Mouse (Mus musculus): ENCODE results near the gene Rtp1.
A peak's percentile ranks its signal among the peaks of the same experiment; 100 is the strongest.

Gene Rtp1

DNA sequence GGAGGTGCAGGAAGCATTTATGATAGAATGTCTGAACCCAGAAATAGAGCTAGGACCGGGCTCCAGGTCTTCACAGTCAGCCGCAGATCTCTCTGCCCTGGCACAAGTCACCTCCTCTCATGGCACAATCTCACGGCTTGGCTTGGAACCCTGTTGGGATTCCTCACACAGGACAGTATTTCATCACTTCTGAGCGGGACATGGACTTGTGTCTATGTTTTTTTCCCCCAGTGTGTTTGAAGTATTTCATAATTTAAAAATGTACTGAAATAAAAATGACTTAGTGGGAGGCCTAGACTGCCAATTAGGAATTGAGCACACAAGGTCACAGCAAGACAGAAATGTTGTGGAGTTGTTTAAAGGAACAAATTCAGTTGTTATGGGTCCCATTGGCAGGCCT is 15.3 kb downstream of the Rtp1 start:
- Histone ChIP-seq H3K27me3 (ENCODE audit: insufficient read depth, low read length) (no peaks in the 10 kb centered on the region), H3K4me1 (replicated peaks; ENCODE audit: low read depth, low read length) (no peaks in the 10 kb centered on the region), H3K9me3 (ENCODE audit: low read length) (peaks cover 21% of the 10 kb centered on the region), H3K36me3 (ENCODE audit: insufficient read depth, low read length) (peaks cover 3% of the 10 kb centered on the region; the same call in 1 of the 2 replicates), H3K4me3 (replicated peaks; ENCODE audit: low read length) (no peak overlapping the region)
- no peak for TF ChIP-seq CTCF (conservative IDR thresholded peaks at IDR 0.05; ENCODE audit: low read length)
- TF ChIP-seq POU5F1 (IDR thresholded peaks at IDR 0.05; ENCODE audit: borderline replicate concordance, low read length) = no peak
- TF ChIP-seq NANOG (IDR thresholded peaks at IDR 0.05; ENCODE audit: borderline replicate concordance, low read length) = no peak

DNA sequence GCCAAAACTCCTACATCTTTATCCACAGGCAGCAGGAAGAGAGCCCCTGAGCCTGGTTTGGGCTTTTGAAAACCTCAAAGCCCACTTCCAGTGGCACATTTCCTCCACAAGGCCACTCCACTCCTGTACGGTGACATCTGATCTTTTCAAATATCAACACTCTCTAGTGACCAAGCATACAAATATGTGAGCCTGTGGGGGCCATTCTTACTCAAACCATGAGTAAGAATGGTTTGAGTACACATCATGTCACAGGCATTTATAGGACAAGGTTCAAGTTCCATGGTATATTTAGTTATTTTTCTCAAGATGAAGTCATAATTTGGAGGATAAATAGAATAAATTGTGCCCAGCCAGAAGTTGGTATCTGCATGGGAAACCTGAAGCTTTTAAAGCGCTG is 21.0 kb downstream of the Rtp1 start:
- H3K4me1 ChIP-seq (replicated peaks; ENCODE audit: low read depth, low read length) = no peaks in the 10 kb centered on the region
- no peak overlapping the region for H3K4me3 ChIP-seq (replicated peaks; ENCODE audit: low read length)

DNA sequence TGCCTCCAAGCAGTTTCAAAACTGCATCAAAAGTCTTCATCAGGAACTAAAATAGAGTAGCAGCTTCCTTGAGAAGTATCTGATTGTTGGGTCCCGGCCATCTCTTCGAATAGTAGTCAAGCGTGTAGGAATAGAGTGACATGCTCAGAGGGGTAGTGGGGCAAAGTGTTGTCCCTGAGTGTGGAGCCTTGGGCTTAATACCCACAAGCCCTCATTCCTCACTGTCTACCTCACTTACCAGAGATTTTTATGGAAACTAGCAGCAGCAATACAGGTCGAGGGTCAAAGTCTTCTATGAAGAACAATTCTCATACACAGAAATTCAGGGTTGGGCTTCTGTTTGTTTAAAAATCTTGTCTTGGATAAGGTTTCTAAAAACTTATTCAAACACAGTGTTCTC is 21.9 kb downstream of the Rtp1 start:
- Histone ChIP-seq H3K4me3 (replicated peaks; ENCODE audit: low read length) (no peak overlapping the region), H3K27me3 (ENCODE audit: insufficient read depth, low read length) (peaks cover 4% of the 10 kb centered on the region; the same call in 1 of the 2 replicates), H3K9me3 (ENCODE audit: low read length) (no peaks in the 10 kb centered on the region), H3K4me1 (replicated peaks; ENCODE audit: low read depth, low read length) (no peaks in the 10 kb centered on the region), H3K36me3 (ENCODE audit: insufficient read depth, low read length) (no peaks in the 10 kb centered on the region)
- TF ChIP-seq POU5F1 (IDR thresholded peaks at IDR 0.05; ENCODE audit: borderline replicate concordance, low read length) = no peak
- TF ChIP-seq CTCF (conservative IDR thresholded peaks at IDR 0.05; ENCODE audit: low read length) = no peak
- TF ChIP-seq NANOG (IDR thresholded peaks at IDR 0.05; ENCODE audit: borderline replicate concordance, low read length) = no peak

More for the DNA sequence above, 21.0 kb downstream of the Rtp1 start:
- Histone ChIP-seq H3K36me3 (ENCODE audit: insufficient read depth, low read length) (no peaks in the 10 kb centered on the region), H3K27me3 (ENCODE audit: insufficient read depth, low read length) (peaks cover 4% of the 10 kb centered on the region; the same call in 1 of the 2 replicates), H3K9me3 (ENCODE audit: low read length) (no peaks in the 10 kb centered on the region)
- TF ChIP-seq CTCF (conservative IDR thresholded peaks at IDR 0.05; ENCODE audit: low read length) (no peak), POU5F1 (IDR thresholded peaks at IDR 0.05; ENCODE audit: borderline replicate concordance, low read length) (no peak), NANOG (IDR thresholded peaks at IDR 0.05; ENCODE audit: borderline replicate concordance, low read length) (no peak)

DNA sequence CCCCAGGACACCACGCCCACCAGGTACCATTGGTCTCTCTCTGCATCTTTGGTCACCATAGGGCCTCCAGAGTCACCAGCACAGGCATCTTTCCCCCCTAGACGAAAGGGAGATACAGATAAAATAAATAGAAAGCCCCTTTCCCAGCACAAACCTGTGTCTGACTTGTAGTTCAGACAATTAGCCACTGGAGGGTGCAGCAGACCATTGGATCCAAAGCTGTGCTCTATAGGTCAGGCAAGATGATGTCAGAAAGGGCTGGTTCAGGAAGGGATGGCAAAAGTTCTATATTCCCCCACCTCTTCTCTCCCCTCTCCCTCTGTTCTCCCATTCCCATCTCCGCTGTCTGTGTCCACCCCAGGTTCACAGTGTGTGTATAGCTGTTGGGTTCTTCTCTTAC is 23.5 kb downstream of the Rtp1 start:
- Histone ChIP-seq H3K4me3 (replicated peaks; ENCODE audit: low read length) (no peak overlapping the region), H3K27me3 (ENCODE audit: insufficient read depth, low read length) (peaks cover 4% of the 10 kb centered on the region; the same call in 1 of the 2 replicates), H3K4me1 (replicated peaks; ENCODE audit: low read depth, low read length) (no peaks in the 10 kb centered on the region), H3K36me3 (ENCODE audit: insufficient read depth, low read length) (no peaks in the 10 kb centered on the region), H3K9me3 (ENCODE audit: low read length) (no peaks in the 10 kb centered on the region)
- TF ChIP-seq CTCF (conservative IDR thresholded peaks at IDR 0.05; ENCODE audit: low read length) (peak; percentile 71), POU5F1 (IDR thresholded peaks at IDR 0.05; ENCODE audit: borderline replicate concordance, low read length) (no peak)

DNA sequence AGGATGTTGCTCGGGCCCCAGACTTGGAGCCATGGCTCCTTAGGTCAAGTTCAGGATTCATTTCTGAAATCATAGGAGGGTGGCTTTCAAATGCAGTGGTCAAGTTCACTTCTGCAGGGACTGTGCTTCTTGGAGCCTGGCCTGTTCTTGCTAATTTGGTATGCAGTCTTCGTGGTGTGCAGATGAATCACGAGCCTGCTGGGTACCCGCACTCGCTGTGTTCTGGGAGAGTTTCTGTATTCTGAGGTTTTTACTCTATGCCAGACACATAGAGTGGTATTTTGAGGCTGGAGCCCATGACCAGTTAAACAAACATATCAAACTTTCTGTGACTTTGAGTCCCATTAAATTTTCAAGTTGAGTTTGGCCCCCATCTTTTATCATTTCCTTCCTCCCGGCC is 25.4 kb downstream of the Rtp1 start:
- no peaks in the 10 kb centered on the region for H3K36me3 ChIP-seq (ENCODE audit: insufficient read depth, low read length)

DNA sequence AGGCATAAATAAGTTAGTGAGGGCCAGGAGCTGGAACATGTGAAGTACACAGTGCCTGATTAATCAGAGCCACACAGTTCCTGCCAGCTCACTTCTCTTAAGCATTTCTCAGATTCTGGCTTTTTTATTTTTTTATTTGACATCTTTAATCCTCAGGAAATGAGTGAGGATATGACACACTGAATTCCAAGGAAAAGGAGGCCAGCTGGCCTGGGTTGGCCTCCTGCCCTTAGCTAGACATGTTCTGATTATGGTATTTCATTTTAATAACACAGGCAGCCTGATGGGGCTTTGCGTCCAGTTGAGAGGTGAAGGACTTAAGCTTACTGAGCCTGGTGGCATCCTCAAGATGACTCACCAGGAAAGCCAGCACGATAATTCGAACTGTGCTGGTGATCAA is 27.6 kb downstream of the Rtp1 start:
- H3K27me3 ChIP-seq (ENCODE audit: insufficient read depth, low read length) = peaks cover 8% of the 10 kb centered on the region; the same call in 1 of the 2 replicates
- no peaks in the 10 kb centered on the region for H3K9me3 ChIP-seq (ENCODE audit: low read length)
- no peak overlapping the region for H3K4me3 ChIP-seq (replicated peaks; ENCODE audit: low read length)
- H3K36me3 ChIP-seq (ENCODE audit: insufficient read depth, low read length) = no peaks in the 10 kb centered on the region
- TF ChIP-seq POU5F1 (IDR thresholded peaks at IDR 0.05; ENCODE audit: borderline replicate concordance, low read length) (no peak), CTCF (conservative IDR thresholded peaks at IDR 0.05; ENCODE audit: low read length) (no peak), NANOG (IDR thresholded peaks at IDR 0.05; ENCODE audit: borderline replicate concordance, low read length) (no peak)
- peaks cover 12% of the 10 kb centered on the region for H3K4me1 ChIP-seq (replicated peaks; ENCODE audit: low read depth, low read length)

More for the DNA sequence above, 25.4 kb downstream of the Rtp1 start:
- TF ChIP-seq POU5F1 (IDR thresholded peaks at IDR 0.05; ENCODE audit: borderline replicate concordance, low read length) = no peak
- no peak for TF ChIP-seq CTCF (conservative IDR thresholded peaks at IDR 0.05; ENCODE audit: low read length)
- TF ChIP-seq NANOG (IDR thresholded peaks at IDR 0.05; ENCODE audit: borderline replicate concordance, low read length) = no peak
- Histone ChIP-seq H3K4me1 (replicated peaks; ENCODE audit: low read depth, low read length) (peaks cover 12% of the 10 kb centered on the region), H3K9me3 (ENCODE audit: low read length) (no peaks in the 10 kb centered on the region), H3K27me3 (ENCODE audit: insufficient read depth, low read length) (peaks cover 8% of the 10 kb centered on the region; the same call in 1 of the 2 replicates), H3K4me3 (replicated peaks; ENCODE audit: low read length) (no peak overlapping the region)

DNA sequence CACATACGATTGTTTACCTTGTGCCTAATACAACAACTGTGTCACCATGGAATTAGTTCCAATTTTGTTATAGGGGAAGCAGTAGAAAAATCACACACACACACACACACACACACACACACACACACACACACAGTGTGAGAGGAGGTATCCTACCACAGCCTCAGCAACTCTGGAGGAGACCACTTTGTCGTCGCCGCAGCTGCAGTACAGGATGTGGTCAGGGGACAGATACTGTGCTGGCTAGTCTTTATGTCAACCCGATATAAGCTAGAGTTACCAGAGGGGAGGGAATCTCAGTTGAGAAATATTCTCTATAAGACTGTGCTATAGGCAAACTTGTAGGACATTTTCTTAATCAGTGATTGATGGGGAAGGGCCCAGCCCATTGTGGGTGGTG is 28.4 kb downstream of the Rtp1 start:
- no peaks in the 10 kb centered on the region for H3K36me3 ChIP-seq (ENCODE audit: insufficient read depth, low read length)
- no peak overlapping the region for H3K4me3 ChIP-seq (replicated peaks; ENCODE audit: low read length)
- H3K4me1 ChIP-seq (replicated peaks; ENCODE audit: low read depth, low read length) = peaks cover 12% of the 10 kb centered on the region
- TF ChIP-seq CTCF (conservative IDR thresholded peaks at IDR 0.05; ENCODE audit: low read length) (no peak), NANOG (IDR thresholded peaks at IDR 0.05; ENCODE audit: borderline replicate concordance, low read length) (no peak), POU5F1 (IDR thresholded peaks at IDR 0.05; ENCODE audit: borderline replicate concordance, low read length) (no peak)
- no peaks in the 10 kb centered on the region for H3K9me3 ChIP-seq (ENCODE audit: low read length)
- peaks cover 8% of the 10 kb centered on the region; the same call in 1 of the 2 replicates for H3K27me3 ChIP-seq (ENCODE audit: insufficient read depth, low read length)

DNA sequence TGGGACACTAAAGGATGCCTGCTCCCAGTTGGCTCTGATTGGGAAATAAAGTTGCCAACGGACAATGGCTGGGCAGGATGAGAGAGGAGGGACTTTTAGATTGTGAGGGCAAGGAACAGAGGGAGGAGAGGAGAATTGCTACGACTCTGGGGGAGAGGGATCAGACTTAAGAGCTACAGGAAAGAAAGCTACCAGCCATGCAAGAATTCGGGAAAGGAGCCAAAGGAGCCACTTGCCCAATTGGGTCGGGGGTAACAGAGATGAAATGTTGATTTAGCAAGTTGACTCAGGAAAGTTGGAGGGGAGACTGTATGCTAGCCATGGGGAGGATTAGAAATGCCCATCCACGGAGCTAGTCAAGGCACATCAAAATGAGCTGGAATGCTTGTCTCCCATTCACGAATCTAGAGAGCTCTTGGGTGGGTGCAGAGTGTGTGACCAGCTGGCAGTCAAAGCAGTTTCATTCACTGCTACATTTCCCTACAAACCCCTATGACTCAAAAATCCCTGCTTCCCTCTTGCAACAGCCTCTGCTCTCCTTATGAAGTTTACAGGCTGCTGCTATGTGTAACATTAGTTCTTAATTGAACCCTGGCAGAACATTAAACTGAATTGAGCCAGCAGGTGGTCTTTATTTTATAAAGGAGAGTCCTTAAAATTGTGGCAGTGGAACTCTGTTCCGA is 30.1 kb downstream of the Rtp1 start:
- no peak overlapping the region for H3K4me3 ChIP-seq (replicated peaks; ENCODE audit: low read length)
- H3K36me3 ChIP-seq (ENCODE audit: insufficient read depth, low read length) = no peaks in the 10 kb centered on the region
- peaks cover 8% of the 10 kb centered on the region; the same call in 1 of the 2 replicates for H3K27me3 ChIP-seq (ENCODE audit: insufficient read depth, low read length)
- TF ChIP-seq POU5F1 (IDR thresholded peaks at IDR 0.05; ENCODE audit: borderline replicate concordance, low read length) (no peak), NANOG (IDR thresholded peaks at IDR 0.05; ENCODE audit: borderline replicate concordance, low read length) (no peak), CTCF (conservative IDR thresholded peaks at IDR 0.05; ENCODE audit: low read length) (no peak)
- H3K9me3 ChIP-seq (ENCODE audit: low read length) = no peaks in the 10 kb centered on the region
- peaks cover 12% of the 10 kb centered on the region for H3K4me1 ChIP-seq (replicated peaks; ENCODE audit: low read depth, low read length)

All from E14TG2a.4 (cell line).